Mouse (Mus musculus) midbrain, embryonic 14.5 days (tissue): ENCODE data around the gene Prkg1. TPM values are rescaled to one million over a fixed set of nuclear protein-coding genes. Genes with fewer than 3 reads are reported as not detected.
A peak's percentile ranks its signal among the peaks of the same experiment; 100 is the strongest.

Experiments used
- ATAC-seq: fragments of 200-750 bp; cut with Nextera tagmentation; 2 replicates; pipeline ENCODE4 v1.8.0; 2017; ENCODE audit warnings: moderate number of reproducible peaks, moderate library complexity; ENCODE audit not compliant: low FRiP score, low TSS enrichment
- DNase-seq: peaks from one replicate; pipeline ENCODE4 v3.0.0-alpha.2; 2015
- H3K27ac ChIP-seq: fragments of 300-500 bp; sonication (generic); replicated peaks from 2 replicates; pipeline ENCODE4 v1.5.1; 2014; ENCODE audit warnings: mild to moderate bottlenecking, low read depth, low read length, moderate library complexity
- H3K27me3 ChIP-seq: fragments of 300-500 bp; sonication (generic); 2 replicates; pipeline ENCODE4 v1.6.1; 2014; ENCODE audit warnings: low read length, control low read depth, mixed read lengths; ENCODE audit not compliant: control insufficient read depth, insufficient read depth
- H3K36me3 ChIP-seq: fragments of 300-500 bp; sonication (generic); 2 replicates; pipeline ENCODE4 v1.6.1; 2014; ENCODE audit warnings: low read length, control low read depth; ENCODE audit not compliant: control insufficient read depth, insufficient read depth
- H3K4me1 ChIP-seq: fragments of 300-500 bp; sonication (generic); 2 replicates; pipeline ENCODE4 v1.6.1; 2014; ENCODE audit warnings: mild to moderate bottlenecking, antibody characterized with exemption, low read length, control low read depth; ENCODE audit not compliant: control insufficient read depth, insufficient read depth
- H3K4me2 ChIP-seq: fragments of 300-500 bp; sonication (generic); 2 replicates; pipeline ENCODE4 v1.6.1; 2014; ENCODE audit warnings: mild to moderate bottlenecking, low read length, moderate library complexity
- H3K4me3 ChIP-seq: fragments of 300-500 bp; sonication (generic); replicated peaks from 2 replicates; pipeline ENCODE4 v1.5.1; 2014; ENCODE audit warnings: low read depth, low read length
- H3K9ac ChIP-seq: fragments of 300-500 bp; sonication (generic); replicated peaks from 2 replicates; pipeline ENCODE4 v1.6.1; 2014; ENCODE audit warnings: mild to moderate bottlenecking, low read length, moderate library complexity
- H3K9me3 ChIP-seq: fragments of 300-500 bp; sonication (generic); 2 replicates; pipeline ENCODE4 v1.6.1; 2016; ENCODE audit warnings: low read length, control low read depth, mixed read lengths; ENCODE audit not compliant: control insufficient read depth
- WGBS: fragments of 180-500 bp; shearing (Covaris S2); extraction: QIAGEN DNeasy Blood & Tissue Kit; methylation state at CpG from one replicate; pipeline ENCODE4 v1.1.7; 2014; 5-methylcytosine and 5-hydroxymethylcytosine counted together
- polyA plus RNA-seq: library from polyadenylated mRNA; unstranded; fragments of >200 nt; fragmentation: Nextera tagmentation; extraction: Ambion mirVana; gene quantifications from 2 replicates; pipeline ENCODE4 v1.2.1, GENCODE M21; 2014

The Prkg1 gene
- polyA plus RNA-seq, 1 experiment from 2014 or later: 3.9 TPM

DNA sequence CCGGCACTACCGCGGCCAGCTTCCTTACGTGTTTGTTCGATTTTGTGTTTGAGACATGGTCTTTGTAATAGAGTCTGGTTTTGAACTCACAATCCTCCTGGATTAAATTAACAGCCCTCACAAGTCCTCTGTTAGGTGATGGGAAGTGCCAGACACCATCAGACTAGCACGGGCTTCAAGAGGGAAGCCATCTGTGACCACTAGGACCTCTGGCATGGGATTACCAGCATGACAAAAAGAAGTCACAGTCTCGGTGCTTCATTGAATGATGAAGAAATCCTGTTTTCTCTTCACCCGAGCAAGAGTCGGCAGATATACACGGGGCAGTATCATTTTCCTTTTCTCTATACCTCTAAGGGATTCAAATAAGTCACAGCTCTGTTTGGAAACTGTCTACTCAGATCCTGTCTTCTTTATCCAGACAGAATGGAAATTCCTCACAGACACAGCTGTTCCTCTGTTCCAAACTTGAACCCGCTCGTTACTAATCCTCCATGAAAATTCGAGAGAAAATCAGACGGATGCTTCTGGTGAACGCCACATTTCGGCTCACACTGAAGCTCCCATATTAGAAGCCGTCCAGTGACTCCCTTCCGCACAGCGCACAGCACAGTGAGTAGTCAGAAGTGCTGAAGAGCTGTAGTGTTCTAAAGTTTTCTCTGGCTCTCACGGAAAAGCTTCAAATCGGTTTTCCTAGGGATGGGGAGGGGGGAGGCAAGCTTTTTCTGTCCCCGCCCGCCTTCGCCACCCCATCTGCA is 690.7 kb downstream of the Prkg1 start:
- Histone ChIP-seq H3K9ac (0 out of 2 replicates have a peak overlapping the region, but pooled peaks have one; percentile 20), H3K9me3 (no peaks in the 10 kb centered on the region), H3K27me3 (no peaks in the 10 kb centered on the region), H3K4me1 (peaks cover 11% of the 10 kb centered on the region), H3K27ac (peak overlapping the region; percentile 63), H3K36me3 (no peaks in the 10 kb centered on the region), H3K4me2 (peak overlapping the region; percentile 47), H3K4me3 (peak overlapping the region; percentile 14; the same call in 1 of the 2 replicates)
- 19% methylated on average over 24 of the region's 24 CpGs for WGBS
- ATAC-seq (peak; percentile 79), DNase-seq (peak; percentile 62)

DNA sequence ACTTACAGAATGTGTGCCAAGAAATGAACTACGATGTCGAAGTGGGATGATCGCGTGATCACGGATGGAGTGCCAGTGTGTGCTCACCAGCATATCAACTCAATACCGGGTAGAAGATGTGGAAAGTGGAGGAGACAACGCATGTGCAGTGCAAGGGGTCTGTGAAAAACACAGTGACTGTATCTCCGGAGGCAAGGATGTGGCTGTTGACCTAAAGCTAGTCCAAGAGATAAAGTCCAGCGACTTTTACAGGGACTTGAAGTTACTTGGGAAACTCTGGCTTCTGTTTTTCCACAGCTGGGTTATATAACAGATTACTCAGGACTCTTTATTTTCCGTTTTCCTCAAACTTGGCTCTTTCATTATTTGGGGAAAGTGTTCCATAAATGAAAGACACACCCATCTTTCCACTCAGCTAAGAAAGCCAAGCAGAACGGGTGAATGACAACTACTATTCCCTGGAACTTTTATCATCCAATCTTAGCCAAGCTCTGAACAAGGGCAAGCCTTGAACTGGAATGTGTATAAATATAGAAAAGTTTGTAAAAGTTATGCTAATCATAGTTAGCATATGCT is 699.5 kb downstream of the Prkg1 start:
- ATAC-seq: no peak
- Histone ChIP-seq H3K4me3 (no peak overlapping the region), H3K4me2 (no peak overlapping the region), H3K36me3 (no peaks in the 10 kb centered on the region), H3K27ac (no peak overlapping the region), H3K4me1 (no peaks in the 10 kb centered on the region), H3K9me3 (no peaks in the 10 kb centered on the region), H3K9ac (no peak overlapping the region), H3K27me3 (no peaks in the 10 kb centered on the region)
- DNase-seq: no peak
- WGBS: 90% methylated on average over 11 of the region's 11 CpGs

DNA sequence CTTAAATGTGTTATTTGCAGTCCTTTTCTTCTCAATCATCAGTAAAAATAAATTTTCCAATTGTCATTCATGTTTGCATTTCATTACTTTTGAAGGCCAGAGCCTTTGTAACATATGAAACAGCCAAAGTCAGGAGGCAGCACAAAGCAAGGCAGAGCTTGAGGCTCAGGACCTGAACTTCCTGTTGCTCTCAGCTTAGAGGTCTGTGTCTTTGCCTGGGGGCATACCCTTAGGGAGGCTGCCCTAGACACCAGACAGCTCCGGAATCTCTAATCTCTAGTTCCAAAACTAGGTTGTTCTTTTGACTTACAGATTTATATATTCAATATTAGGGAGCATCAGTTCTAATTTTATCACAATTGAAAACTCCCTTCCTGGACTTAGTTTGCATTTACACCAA is 700.1 kb downstream of the Prkg1 start:
- no peak overlapping the region for H3K9ac ChIP-seq
- DNase-seq: no peak
- no peaks in the 10 kb centered on the region for H3K4me1 ChIP-seq
- no peak overlapping the region for H3K4me2 ChIP-seq
- no peaks in the 10 kb centered on the region for H3K36me3 ChIP-seq
- H3K27me3 ChIP-seq: no peaks in the 10 kb centered on the region
- H3K4me3 ChIP-seq: no peak overlapping the region
- H3K27ac ChIP-seq: no peak overlapping the region
- H3K9me3 ChIP-seq: no peaks in the 10 kb centered on the region
- WGBS: 64% methylated on average over 1 of the region's 1 CpGs
- no peak for ATAC-seq

DNA sequence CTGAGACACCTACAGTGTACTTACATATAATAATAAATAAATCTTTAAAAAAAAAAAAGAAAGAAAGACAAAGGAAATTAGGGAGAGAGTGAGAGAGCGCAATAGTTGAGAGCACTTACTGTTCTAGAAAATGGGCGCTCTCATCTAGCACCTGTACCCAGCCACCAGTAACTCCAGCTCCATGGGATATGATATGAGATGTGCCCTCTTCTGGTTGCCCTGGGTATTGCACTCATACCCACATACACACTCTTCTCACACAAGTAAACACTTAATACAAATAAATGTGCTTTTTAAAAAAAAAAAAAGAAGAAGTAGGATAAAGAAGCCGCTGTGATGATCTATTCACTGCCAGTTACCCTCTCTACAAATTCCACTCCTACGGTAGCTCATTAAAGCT is 718.2 kb downstream of the Prkg1 start:
- Histone ChIP-seq H3K4me2 (no peak overlapping the region), H3K27ac (no peak overlapping the region), H3K4me1 (no peaks in the 10 kb centered on the region), H3K27me3 (no peaks in the 10 kb centered on the region), H3K36me3 (no peaks in the 10 kb centered on the region), H3K4me3 (no peak overlapping the region), H3K9me3 (no peaks in the 10 kb centered on the region), H3K9ac (no peak overlapping the region)
- 95% methylated on average over 4 of the region's 4 CpGs for WGBS
- ATAC-seq: no peak
- DNase-seq: no peak

- Histone ChIP-seq H3K9ac (no peak overlapping the region), H3K36me3 (no peaks in the 10 kb centered on the region), H3K4me3 (no peak overlapping the region), H3K4me1 (no peaks in the 10 kb centered on the region), H3K27ac (no peak overlapping the region), H3K27me3 (no peaks in the 10 kb centered on the region), H3K9me3 (no peaks in the 10 kb centered on the region), H3K4me2 (no peak overlapping the region)
- DNase-seq (no peak), ATAC-seq (no peak)
- 53% methylated on average over 2 of the region's 2 CpGs for WGBS
These were observed 723.6 kb downstream of the Prkg1 start for GRCm38 (mm10) chr19:31040948-31041847.

DNA sequence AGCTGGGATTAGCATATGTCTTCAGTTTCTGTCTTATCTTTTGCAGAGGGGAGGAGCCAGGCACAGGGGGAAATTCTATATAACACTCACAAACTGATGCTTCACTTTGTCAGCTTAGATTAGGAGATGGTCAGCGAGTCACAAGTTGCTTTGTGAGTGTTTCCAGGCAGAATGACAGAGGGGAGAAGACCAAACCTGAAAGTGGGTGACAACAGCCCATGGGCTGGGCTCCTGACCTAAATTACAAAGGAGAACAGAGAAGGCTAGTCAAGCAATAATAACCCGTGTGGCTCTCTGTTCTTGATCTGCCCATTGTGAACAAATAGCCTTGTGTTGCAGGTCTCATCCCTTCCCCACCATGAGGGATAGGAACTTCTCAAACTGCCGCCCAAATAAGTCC is 725.9 kb downstream of the Prkg1 start:
- DNase-seq: no peak
- Histone ChIP-seq H3K4me3 (no peak overlapping the region), H3K4me2 (no peak overlapping the region), H3K9me3 (no peaks in the 10 kb centered on the region), H3K9ac (no peak overlapping the region), H3K36me3 (no peaks in the 10 kb centered on the region), H3K27ac (no peak overlapping the region), H3K4me1 (no peaks in the 10 kb centered on the region), H3K27me3 (no peaks in the 10 kb centered on the region)
- no peak for ATAC-seq
- WGBS: 76% methylated on average over 3 of the region's 3 CpGs

- no peak overlapping the region for H3K4me3 ChIP-seq
- ATAC-seq: no peak
These were observed 733.2 kb downstream of the Prkg1 start for GRCm38 (mm10) chr19:31031596-31031995.

GRCm38 (mm10) chr19:31026797-31027196 is 738.0 kb downstream of the Prkg1 start:
- WGBS: 82% methylated on average over 5 of the region's 5 CpGs

More at GRCm38 (mm10) chr19:31031596-31031995, 733.2 kb downstream of the Prkg1 start:
- H3K9ac ChIP-seq: no peak overlapping the region
- DNase-seq: no peak
- no peak overlapping the region for H3K27ac ChIP-seq
- no peaks in the 10 kb centered on the region for H3K36me3 ChIP-seq
- no peaks in the 10 kb centered on the region for H3K27me3 ChIP-seq
- no peaks in the 10 kb centered on the region for H3K9me3 ChIP-seq
- H3K4me1 ChIP-seq: no peaks in the 10 kb centered on the region
- no peak overlapping the region for H3K4me2 ChIP-seq
- 53% methylated on average over 6 of the region's 6 CpGs for WGBS

More at GRCm38 (mm10) chr19:31026797-31027196, 738.0 kb downstream of the Prkg1 start:
- Histone ChIP-seq H3K4me2 (no peak overlapping the region), H3K27ac (no peak overlapping the region), H3K9me3 (no peaks in the 10 kb centered on the region), H3K4me1 (no peaks in the 10 kb centered on the region), H3K4me3 (no peak overlapping the region), H3K36me3 (no peaks in the 10 kb centered on the region), H3K9ac (no peak overlapping the region), H3K27me3 (no peaks in the 10 kb centered on the region)
- ATAC-seq: no peak
- no peak for DNase-seq
